Comparison of ENCODE assay signal across 35 mouse cellular contexts in genomic region chr12:31208766-31209165, GRCm38 (mm10). TPM values are rescaled to one million over a fixed set of nuclear protein-coding genes. Genes with fewer than 3 reads are reported as not detected.
A peak's percentile ranks its signal among the peaks of the same experiment; 100 is the strongest.
DNase-seq lines count a peak whose midpoint lies in the region; ATAC-seq and TF ChIP-seq lines count a peak whose summit lies in the region.
"Had no signal": no experiment of that assay in that cellular context is flagged by ENCODE, and none has a peak within 500 bp of the region (broad histone marks: within the 10 kb centered on the region; RNA-seq: fewer than 3 reads in every experiment).

No protein-coding gene starts in this region.

- H3K36me3 ChIP-seq in forebrain, embryonic 16.5 days (ENCODE audit: control insufficient read depth, insufficient read depth) = no peaks in the 10 kb centered on the region
- no peaks in the 10 kb centered on the region for H3K36me3 ChIP-seq in forebrain, embryonic 12.5 days (replicated peaks)
- no peaks in the 10 kb centered on the region for H3K36me3 ChIP-seq in heart, postnatal 0 days (replicated peaks; ENCODE audit: control insufficient read depth, insufficient read depth, low read length)
- no peaks in the 10 kb centered on the region for H3K36me3 ChIP-seq in heart, embryonic 12.5 days
- H3K36me3 ChIP-seq in midbrain, embryonic 14.5 days (ENCODE audit: control insufficient read depth, insufficient read depth, low read length) = no peaks in the 10 kb centered on the region
- no peaks in the 10 kb centered on the region for H3K36me3 ChIP-seq in midbrain, embryonic 10.5 days
- H3K36me3 ChIP-seq: G1E; hindbrain, embryonic 13.5 days; liver, embryonic 12.5 days had no signal

- peak; percentile 25; the same call in 1 of the 2 replicates for ATAC-seq in forebrain, embryonic 16.5 days
- no peak for ATAC-seq in forebrain, embryonic 12.5 days (ENCODE audit: low FRiP score)
- ATAC-seq in heart, postnatal 0 days (ENCODE audit: insufficient read depth, low read depth) = no peak
- ATAC-seq in heart, embryonic 12.5 days (ENCODE audit: insufficient number of reproducible peaks, low FRiP score) = no peak
- ATAC-seq in midbrain, embryonic 14.5 days (ENCODE audit: low FRiP score, low TSS enrichment) = no peak
- ATAC-seq: intestine, embryonic 16.5 days; liver, embryonic 12.5 days; liver, postnatal 0 days had no signal

- H3K4me3 ChIP-seq in forebrain, embryonic 16.5 days (replicated peaks; ENCODE audit: low read length) = no peak overlapping the region
- no peak overlapping the region for H3K4me3 ChIP-seq in forebrain, embryonic 12.5 days (replicated peaks)
- no peak overlapping the region for H3K4me3 ChIP-seq in heart, postnatal 0 days (ENCODE audit: low read depth, low read length)
- no peak overlapping the region for H3K4me3 ChIP-seq in heart, embryonic 12.5 days
- H3K4me3 ChIP-seq in midbrain, embryonic 14.5 days (replicated peaks; ENCODE audit: low read depth, low read length) = no peak overlapping the region
- no peak overlapping the region for H3K4me3 ChIP-seq in midbrain, embryonic 10.5 days
- H3K4me3 ChIP-seq: hindbrain, embryonic 13.5 days; left cerebral cortex, adult 2 months; liver, embryonic 12.5 days; megakaryocyte, embryonic 14.5 days had no signal

- H3K4me2 ChIP-seq in forebrain, embryonic 16.5 days (ENCODE audit: low read length) = no peak overlapping the region
- H3K4me2 ChIP-seq in forebrain, embryonic 12.5 days = no peak overlapping the region
- no peak overlapping the region for H3K4me2 ChIP-seq in heart, postnatal 0 days (ENCODE audit: low read depth, low read length)
- no peak overlapping the region for H3K4me2 ChIP-seq in heart, embryonic 12.5 days
- H3K4me2 ChIP-seq in midbrain, embryonic 14.5 days (ENCODE audit: low read length) = no peak overlapping the region
- H3K4me2 ChIP-seq: hindbrain, embryonic 13.5 days; liver, embryonic 12.5 days had no signal

- 43% methylated on average over 6 of the region's 6 CpGs for WGBS in forebrain, embryonic 16.5 days
- 56% methylated on average over 6 of the region's 6 CpGs for WGBS in forebrain, embryonic 12.5 days
- WGBS in heart, postnatal 0 days = 65% methylated on average over 6 of the region's 6 CpGs
- WGBS in heart, embryonic 12.5 days = 72% methylated on average over 6 of the region's 6 CpGs
- 42% methylated on average over 6 of the region's 6 CpGs for WGBS in midbrain, embryonic 14.5 days
- WGBS in midbrain, embryonic 10.5 days = 67% methylated on average over 6 of the region's 6 CpGs

- H3K9ac ChIP-seq in forebrain, embryonic 16.5 days (replicated peaks; ENCODE audit: low read depth, low read length) = no peak overlapping the region
- H3K9ac ChIP-seq in forebrain, embryonic 12.5 days = no peak overlapping the region
- no peak overlapping the region for H3K9ac ChIP-seq in heart, postnatal 0 days (replicated peaks; ENCODE audit: low read depth, low read length)
- H3K9ac ChIP-seq in heart, embryonic 12.5 days = no peak overlapping the region
- H3K9ac ChIP-seq in midbrain, embryonic 14.5 days (replicated peaks; ENCODE audit: low read length) = no peak overlapping the region
- H3K9ac ChIP-seq: hindbrain, embryonic 13.5 days; liver, embryonic 12.5 days; liver, postnatal 0 days had no signal

- no peak for TF ChIP-seq CTCF in heart, postnatal 0 days (IDR thresholded peaks at IDR 0.05; ENCODE audit: low read depth)

- H3K27me3 ChIP-seq in forebrain, embryonic 16.5 days (replicated peaks; ENCODE audit: control insufficient read depth, insufficient read depth, low read length) = no peaks in the 10 kb centered on the region
- no peaks in the 10 kb centered on the region for H3K27me3 ChIP-seq in forebrain, embryonic 12.5 days
- no peaks in the 10 kb centered on the region for H3K27me3 ChIP-seq in heart, postnatal 0 days (ENCODE audit: control insufficient read depth, insufficient read depth, low read length)
- H3K27me3 ChIP-seq in heart, embryonic 12.5 days (replicated peaks) = no peaks in the 10 kb centered on the region
- no peaks in the 10 kb centered on the region for H3K27me3 ChIP-seq in midbrain, embryonic 14.5 days (ENCODE audit: control insufficient read depth, insufficient read depth, low read length)
- H3K27me3 ChIP-seq in midbrain, embryonic 10.5 days (ENCODE audit: low read depth, poor library complexity, severe bottlenecking) = no peaks in the 10 kb centered on the region
- H3K27me3 ChIP-seq: hindbrain, embryonic 13.5 days; liver, embryonic 12.5 days; megakaryocyte, embryonic 14.5 days had no signal

- no peak for DNase-seq in heart, postnatal 0 days (ENCODE audit: low spot score)
- DNase-seq in midbrain, embryonic 14.5 days = peak; percentile 31
- no peak for DNase-seq in midbrain, embryonic 10.5 days (ENCODE audit: low spot score)
- no peak for DNase-seq in lung, postnatal 4 days
- DNase-seq: adrenal gland, adult 8-10 months; cerebellum, adult 2 months; cerebellum, postnatal 14 days; gastrocnemius, postnatal 10 days; kidney, adult 8-10 months; kidney, postnatal 14 days; liver, postnatal 0 days; lung, postnatal 36 days; right cerebral cortex, postnatal 4 days; thymus, postnatal 4 days had no signal

- no peak overlapping the region; the same call in 1 of the 2 replicates for H3K27ac ChIP-seq in forebrain, embryonic 16.5 days (ENCODE audit: low read length)
- H3K27ac ChIP-seq in forebrain, embryonic 12.5 days = no peak overlapping the region
- 0 out of 2 replicates have a peak overlapping the region, but pooled peaks have one; percentile 1 for H3K27ac ChIP-seq in heart, postnatal 0 days (ENCODE audit: low read depth)
- H3K27ac ChIP-seq in heart, embryonic 12.5 days (ENCODE audit: poor library complexity, severe bottlenecking) = no peak overlapping the region
- 0 out of 2 replicates have a peak overlapping the region, but pooled peaks have one; percentile 20 for H3K27ac ChIP-seq in midbrain, embryonic 14.5 days (replicated peaks; ENCODE audit: low read depth, low read length)
- H3K27ac ChIP-seq in midbrain, embryonic 10.5 days (replicated peaks) = no peak overlapping the region
- H3K27ac ChIP-seq: hindbrain, embryonic 13.5 days; left cerebral cortex, adult 2 months; liver, embryonic 12.5 days had no signal

- no peaks in the 10 kb centered on the region for H3K9me3 ChIP-seq in forebrain, embryonic 16.5 days (ENCODE audit: control insufficient read depth, low read length)
- H3K9me3 ChIP-seq in forebrain, embryonic 12.5 days = no peaks in the 10 kb centered on the region
- H3K9me3 ChIP-seq in heart, postnatal 0 days (replicated peaks; ENCODE audit: control insufficient read depth, low read length) = no peaks in the 10 kb centered on the region
- no peaks in the 10 kb centered on the region for H3K9me3 ChIP-seq in heart, embryonic 12.5 days (replicated peaks)
- H3K9me3 ChIP-seq in midbrain, embryonic 14.5 days (ENCODE audit: control insufficient read depth, low read length) = no peaks in the 10 kb centered on the region
- no peaks in the 10 kb centered on the region for H3K9me3 ChIP-seq in midbrain, embryonic 10.5 days (replicated peaks)
- H3K9me3 ChIP-seq: G1E; hindbrain, embryonic 13.5 days; liver, embryonic 12.5 days; megakaryocyte, embryonic 14.5 days had no signal

- no peak for TF ChIP-seq EP300 in heart, postnatal 0 days (IDR thresholded peaks at IDR 0.05; ENCODE audit: low read depth)

- peaks cover 10% of the 10 kb centered on the region; the same call in 1 of the 2 replicates for H3K4me1 ChIP-seq in forebrain, embryonic 16.5 days (replicated peaks; ENCODE audit: control insufficient read depth, insufficient read depth, low read length)
- peaks cover 7% of the 10 kb centered on the region; the same call in 1 of the 2 replicates for H3K4me1 ChIP-seq in forebrain, embryonic 12.5 days
- peaks cover 23% of the 10 kb centered on the region for H3K4me1 ChIP-seq in heart, postnatal 0 days (ENCODE audit: control insufficient read depth, insufficient read depth)
- peaks cover 16% of the 10 kb centered on the region; the same call in 1 of the 2 replicates for H3K4me1 ChIP-seq in heart, embryonic 12.5 days (replicated peaks)
- H3K4me1 ChIP-seq in midbrain, embryonic 14.5 days (ENCODE audit: control insufficient read depth, insufficient read depth, low read length) = peaks cover 12% of the 10 kb centered on the region
- peaks cover 9% of the 10 kb centered on the region for H3K4me1 ChIP-seq in midbrain, embryonic 10.5 days
- H3K4me1 ChIP-seq: liver, embryonic 12.5 days; megakaryocyte, embryonic 14.5 days had no signal

RNA-seq across cellular contexts. Expression of gene Gm6993, which starts 31.8 kb away (rescaled TPM):
- not detected in 2 replicates for polyA plus RNA-seq in forebrain, embryonic 16.5 days (2015; fragmentation: Nextera tagmentation; extraction: Ambion mirVana)
- polyA plus RNA-seq in forebrain, embryonic 12.5 days (2016; fragmentation: Nextera tagmentation; extraction: Ambion mirVana) = not detected in 2 replicates
- total RNA-seq in heart, postnatal 0 days (2014; rRNA removed; ENCODE audit: low replicate concordance) = not detected in 2 replicates
- not detected in 2 replicates for polyA plus RNA-seq in heart, postnatal 0 days (2015; fragmentation: Nextera tagmentation; extraction: Ambion mirVana)
- not detected in 2 replicates for polyA plus RNA-seq in heart, embryonic 12.5 days (2016; fragmentation: Nextera tagmentation; extraction: Ambion mirVana)
- polyA plus RNA-seq in midbrain, embryonic 14.5 days (2014; fragmentation: Nextera tagmentation; extraction: Ambion mirVana) = not detected in 2 replicates
- not detected in 2 replicates for polyA plus RNA-seq in midbrain, embryonic 10.5 days (2016; fragmentation: Nextera tagmentation; extraction: Ambion mirVana)
- total RNA-seq: adrenal gland, adult 8-10 months; adrenal gland, postnatal 4 days; G1E; gastrocnemius, postnatal 10 days; heart, postnatal 36 days; layer of hippocampus, postnatal 14 days; left cerebral cortex, adult 2 months; left cerebral cortex, postnatal 36 days; monocyte, adult 5-6 weeks had no signal
- polyA plus RNA-seq: cerebellum, adult 2 months; cortical plate, adult 2 months; embryonic facial prominence, embryonic 14.5 days; G1E; gonadal fat pad, adult 2 months; hindbrain, embryonic 13.5 days; intestine, embryonic 16.5 days; limb, embryonic 14.5 days; liver, embryonic 12.5 days; liver, postnatal 0 days; lung, embryonic 16.5 days; spleen, adult 2 months; thymus, postnatal 0 days had no signal

RNA-seq across cellular contexts. Expression of gene Lamb1, which starts 56.3 kb away (rescaled TPM):
- 21.5 and 25.5 TPM in 2 replicates for polyA plus RNA-seq in forebrain, embryonic 16.5 days (2015; fragmentation: Nextera tagmentation; extraction: Ambion mirVana)
- polyA plus RNA-seq in forebrain, embryonic 12.5 days (2016; fragmentation: Nextera tagmentation; extraction: Ambion mirVana) = 25.7 and 26.1 TPM in 2 replicates
- 189 TPM in 2 replicates for total RNA-seq in heart, postnatal 0 days (2014; rRNA removed; ENCODE audit: low replicate concordance)
- 53.2 and 60.8 TPM in 2 replicates for polyA plus RNA-seq in heart, postnatal 0 days (2015; fragmentation: Nextera tagmentation; extraction: Ambion mirVana)
- 127 and 132 TPM in 2 replicates for polyA plus RNA-seq in heart, embryonic 12.5 days (2016; fragmentation: Nextera tagmentation; extraction: Ambion mirVana)
- polyA plus RNA-seq in midbrain, embryonic 14.5 days (2014; fragmentation: Nextera tagmentation; extraction: Ambion mirVana) = 3.9 and 16.7 TPM in 2 replicates
- polyA plus RNA-seq in midbrain, embryonic 10.5 days (2016; fragmentation: Nextera tagmentation; extraction: Ambion mirVana) = 17.8 and 20.8 TPM in 2 replicates
- polyA plus RNA-seq: G1E had no signal

Comparison
In these comparisons a context has a peak if more than half of its experiments do, and no peak if none do; other contexts are left out.
1. H3K27ac ChIP-seq: peak in heart, postnatal 0 days (single experiment) and midbrain, embryonic 14.5 days (single experiment); none in forebrain, embryonic 16.5 days (single experiment), forebrain, embryonic 12.5 days (single experiment), heart, embryonic 12.5 days (single experiment) and midbrain, embryonic 10.5 days (single experiment).